Mouse (Mus musculus): Measurements from ENCODE around the gene Il5.

DNA sequence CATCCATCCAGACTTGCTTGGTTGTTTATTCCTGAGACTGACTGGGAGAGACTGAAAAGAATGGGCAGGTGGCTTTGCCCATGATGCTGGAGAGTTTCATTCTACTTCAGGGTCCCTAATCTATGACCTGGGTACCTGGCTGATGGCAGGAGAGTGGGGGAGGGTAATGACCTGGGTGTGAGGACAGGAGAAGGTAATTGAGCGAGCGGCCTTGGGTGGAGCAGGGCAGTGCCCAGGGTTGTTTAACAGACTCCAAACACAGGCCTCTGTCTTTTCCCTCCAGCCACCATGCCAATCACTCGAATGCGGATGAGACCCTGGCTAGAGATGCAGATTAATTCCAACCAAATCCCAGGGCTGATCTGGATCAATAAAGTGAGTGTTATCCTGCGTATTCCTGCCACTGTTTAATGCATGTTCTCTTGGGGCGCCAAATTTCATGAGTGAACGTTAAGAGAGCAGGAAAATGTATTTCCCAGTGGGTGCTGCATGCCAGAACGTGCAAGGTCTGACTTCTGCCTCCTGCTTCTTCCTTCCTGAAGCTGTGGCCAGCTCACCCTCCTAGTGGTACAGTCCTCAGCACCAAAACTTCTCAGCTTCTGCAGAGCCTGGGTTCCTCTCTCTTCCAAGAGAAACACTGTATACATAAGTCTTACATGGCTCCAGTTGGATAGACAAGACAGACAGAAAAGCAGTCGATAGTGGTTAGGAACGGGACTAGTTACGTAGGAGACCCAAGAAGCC lies 50.6 kb downstream of the Il5 start:
- TF ChIP-seq CTCF (IDR thresholded peaks at IDR 0.05) (no peak), EP300 (IDR thresholded peaks at IDR 0.05) (no peak)

All from lung, postnatal 0 days (tissue).